Mouse (Mus musculus) midbrain, postnatal 0 days (tissue): Measurements from ENCODE around the gene Zfp655. TPM values are rescaled to one million over a fixed set of nuclear protein-coding genes. Genes with fewer than 3 reads are reported as not detected.
"Not testable (repeated sequence)": the region's sequence is repeated elsewhere in the genome, so short reads cannot be mapped to it uniquely, and the experiment has no call there.

ENCODE experiments used
- ATAC-seq: fragments of 200-750 bp; cut with Nextera tagmentation; 2 replicates; pipeline ENCODE4 v1.8.0; 2017; ENCODE audit warnings: moderate number of reproducible peaks, mild to moderate bottlenecking, moderate TSS enrichment, moderate library complexity; ENCODE audit not compliant: low FRiP score
- DNase-seq: peaks from one replicate; pipeline ENCODE4 v3.0.0-alpha.2; 2015; ENCODE audit warnings: low spot score
- H3K27ac ChIP-seq: fragments of 300-500 bp; sonication (generic); 2 replicates; pipeline ENCODE4 v1.5.1; 2014; ENCODE audit warnings: low read depth, mild to moderate bottlenecking, low read length, mixed read lengths
- H3K27me3 ChIP-seq: fragments of 300-500 bp; sonication (generic); 2 replicates; pipeline ENCODE4 v1.6.1; 2014; ENCODE audit warnings: low read length, control low read depth, mixed read lengths; ENCODE audit not compliant: insufficient read depth
- H3K36me3 ChIP-seq: fragments of 300-500 bp; sonication (generic); 2 replicates; pipeline ENCODE4 v1.6.1; 2014; ENCODE audit warnings: low read length, control low read depth, mixed read lengths; ENCODE audit not compliant: insufficient read depth
- H3K4me1 ChIP-seq: fragments of 300-500 bp; sonication (generic); 2 replicates; pipeline ENCODE4 v1.6.1; 2014; ENCODE audit warnings: mild to moderate bottlenecking, control low read depth, antibody characterized with exemption, low read length, mixed read lengths; ENCODE audit not compliant: insufficient read depth
- H3K4me2 ChIP-seq: fragments of 300-500 bp; sonication (generic); 2 replicates; pipeline ENCODE4 v1.6.1; 2014; ENCODE audit warnings: low read depth, mild to moderate bottlenecking, low read length, mixed read lengths; ENCODE audit not compliant: poor library complexity, severe bottlenecking
- H3K4me3 ChIP-seq: fragments of 300-500 bp; sonication (generic); 2 replicates; pipeline ENCODE4 v1.5.1; 2014; ENCODE audit warnings: low read depth, mild to moderate bottlenecking, low read length, moderate library complexity
- H3K9ac ChIP-seq: fragments of 300-500 bp; sonication (generic); replicated peaks from 2 replicates; pipeline ENCODE4 v1.6.1; 2014; ENCODE audit warnings: mild to moderate bottlenecking, low read length, moderate library complexity, mixed read lengths; ENCODE audit not compliant: poor library complexity, severe bottlenecking
- H3K9me3 ChIP-seq: fragments of 300-500 bp; sonication (generic); 2 replicates; pipeline ENCODE4 v1.6.1; 2016; ENCODE audit warnings: low read length, control low read depth
- CTCF ChIP-seq: IDR thresholded peaks from 2 replicates; pipeline ENCODE4 v1.5.1; 2016; ENCODE audit warnings: antibody characterized with exemption, mild to moderate bottlenecking
- WGBS: fragments of 180-500 bp; shearing (Covaris S2); extraction: QIAGEN DNeasy Blood & Tissue Kit; methylation state at CpG from one replicate; pipeline ENCODE4 v1.1.7; 2014; 5-methylcytosine and 5-hydroxymethylcytosine counted together
- polyA plus RNA-seq: library from polyadenylated mRNA; unstranded; fragments of >200 nt; fragmentation: Nextera tagmentation; extraction: Ambion mirVana; gene quantifications from 2 replicates; pipeline ENCODE4 v1.2.1, GENCODE M21; 2015
- total RNA-seq: library from RNA; depleted of rRNA; stranded (reverse); fragments of >200 nt; gene quantifications from 2 replicates; pipeline ENCODE4 v1.2.3, GENCODE M21; 2014

The Zfp655 gene
- total and polyA plus RNA-seq, 2 experiments from 2014 or later = 24.0 to 25.6 TPM

DNA sequence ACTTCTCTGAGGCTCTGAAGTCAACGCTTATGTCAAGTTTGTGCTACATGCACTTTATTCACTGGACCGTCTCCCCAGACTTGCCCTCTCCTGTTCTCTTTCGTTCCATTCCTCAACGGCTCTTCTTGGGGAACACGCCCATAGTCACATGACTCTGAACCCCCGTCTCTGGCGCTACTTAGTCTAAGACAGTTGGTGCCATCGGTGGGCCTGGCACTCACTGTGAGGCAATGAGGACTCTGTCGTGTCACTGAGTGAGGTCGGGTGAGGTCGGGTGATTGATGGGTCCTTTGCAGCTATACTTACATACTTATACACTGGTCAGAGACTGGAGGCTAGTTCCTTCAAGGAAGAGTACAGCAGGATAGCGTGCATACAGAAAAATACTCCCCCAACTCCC lies 8.1 kb upstream of the Zfp655 start:
- WGBS = 88% methylated on average over 12 of the region's 12 CpGs
- Histone ChIP-seq H3K9ac (no peak overlapping the region), H3K9me3 (no peaks in the 10 kb centered on the region), H3K27ac (no peak overlapping the region), H3K36me3 (peaks cover 33% of the 10 kb centered on the region), H3K4me2 (no peak overlapping the region), H3K27me3 (no peaks in the 10 kb centered on the region), H3K4me1 (no peaks in the 10 kb centered on the region), H3K4me3 (no peak overlapping the region)
- TF ChIP-seq CTCF = no peak
- ATAC-seq (no peak), DNase-seq (no peak)

GRCm38 (mm10) chr5:145226453-145226852 lies 5.1 kb upstream of the Zfp655 start:
- no peak for TF ChIP-seq CTCF
- H3K4me1 ChIP-seq = no peaks in the 10 kb centered on the region
- ATAC-seq = no peak
- H3K4me2 ChIP-seq = no peak overlapping the region
- no peak overlapping the region for H3K27ac ChIP-seq
- H3K9ac ChIP-seq = no peak overlapping the region
- peaks cover 10% of the 10 kb centered on the region for H3K36me3 ChIP-seq
- H3K27me3 ChIP-seq = no peaks in the 10 kb centered on the region
- 62% methylated on average over 2 of the region's 2 CpGs for WGBS
- no peak overlapping the region for H3K4me3 ChIP-seq
- H3K9me3 ChIP-seq = no peaks in the 10 kb centered on the region
- DNase-seq = no peak

- not testable (repeated sequence) for ATAC-seq, H3K4me1 ChIP-seq, H3K4me3 ChIP-seq, H3K9ac ChIP-seq, H3K9me3 ChIP-seq, H3K27me3 ChIP-seq, H3K4me2 ChIP-seq, DNase-seq, H3K27ac ChIP-seq
- peaks cover 11% of the 10 kb centered on the region for H3K36me3 ChIP-seq
- WGBS = 83% methylated on average over 6 of the region's 6 CpGs
These were observed 2.2 kb upstream of the Zfp655 start for GRCm38 (mm10) chr5:145229283-145229682.

DNA sequence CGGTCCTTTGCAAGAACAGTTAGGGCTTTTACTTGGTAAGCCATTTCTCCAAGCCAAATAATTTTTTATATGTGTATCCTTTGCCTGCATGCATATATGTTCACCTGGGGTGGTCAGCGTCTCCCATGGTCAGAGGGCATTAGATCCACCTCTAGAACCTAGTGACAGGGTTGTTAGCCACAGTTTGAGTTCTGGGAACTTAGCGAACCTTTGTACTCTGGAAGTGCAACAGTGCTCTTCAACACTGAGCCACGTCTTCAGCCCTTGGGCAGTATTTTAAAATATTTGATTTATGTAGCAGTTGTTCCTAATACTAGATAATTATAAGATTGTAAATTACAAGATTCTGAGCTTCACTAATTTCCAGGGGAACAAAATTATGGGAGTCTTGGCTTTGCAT lies 874 bp upstream of the Zfp655 start:
- no peak for TF ChIP-seq CTCF
- Histone ChIP-seq H3K9ac (peak overlapping the region; percentile 100; the same call in 1 of the 2 replicates), H3K27ac (peak overlapping the region; percentile 92), H3K9me3 (no peaks in the 10 kb centered on the region), H3K27me3 (no peaks in the 10 kb centered on the region), H3K4me1 (peaks cover 5% of the 10 kb centered on the region), H3K36me3 (peaks cover 18% of the 10 kb centered on the region), H3K4me3 (peak overlapping the region; percentile 92; the same call in 1 of the 2 replicates), H3K4me2 (peak overlapping the region; percentile 78)
- WGBS = 87% methylated on average over 4 of the region's 4 CpGs
- ATAC-seq = no peak
- no peak for DNase-seq

GRCm38 (mm10) chr5:145231893-145232411 lies 437 bp downstream of the Zfp655 start:
- under 1% methylated on average over 45 of the region's 49 CpGs for WGBS
- Histone ChIP-seq H3K27ac (peak overlapping the region; percentile 92), H3K4me1 (peaks cover 5% of the 10 kb centered on the region), H3K36me3 (peaks cover 27% of the 10 kb centered on the region), H3K4me3 (peak overlapping the region; percentile 92), H3K9me3 (no peaks in the 10 kb centered on the region), H3K27me3 (no peaks in the 10 kb centered on the region), H3K9ac (peak overlapping the region; percentile 100), H3K4me2 (peak overlapping the region; percentile 78)
- TF ChIP-seq CTCF = no peak
- DNase-seq = peak; percentile 9
- peak; percentile 55 for ATAC-seq

- peaks cover 47% of the 10 kb centered on the region for H3K36me3 ChIP-seq
- no peaks in the 10 kb centered on the region for H3K27me3 ChIP-seq
- no peak overlapping the region for H3K9ac ChIP-seq
- no peaks in the 10 kb centered on the region for H3K9me3 ChIP-seq
- ATAC-seq = no peak
- H3K4me2 ChIP-seq = no peak overlapping the region
- peak; percentile 77 for TF ChIP-seq CTCF
- H3K4me3 ChIP-seq = no peak overlapping the region
- DNase-seq = peak; percentile 46
- no peak overlapping the region for H3K27ac ChIP-seq
- peaks cover 5% of the 10 kb centered on the region for H3K4me1 ChIP-seq
These were observed 3.1 kb downstream of the Zfp655 start for GRCm38 (mm10) chr5:145234636-145235035.
